Mouse (Mus musculus) granulocyte monocyte progenitor cell, adult 5-6 weeks (primary cell): ENCODE data around the gene Gpr83. TPM values are rescaled to one million over a fixed set of nuclear protein-coding genes. Genes with fewer than 3 reads are reported as not detected.

ENCODE experiments used
- ATAC-seq: replicated peaks from 2 replicates; pipeline ENCODE4 v1.8.0; 2016; ENCODE audit warnings: mild to moderate bottlenecking, moderate TSS enrichment, inconsistent platforms; ENCODE audit not compliant: poor library complexity, severe bottlenecking
- total RNA-seq, 2 experiments: library from RNA; stranded (forward) in 1 of 2; stranded (reverse) in 1 of 2; fragments of 200-712, 200-1000 nt in 1 of 2; fragments of >200 nt in 1 of 2; fragmentation: Nextera tagmentation in 1 of 2; gene quantifications; 2 replicates each; pipeline ENCODE4 v1.2.3; 2014 to 2017

Gene Gpr83
- total RNA-seq, 2 experiments from 2014 or later, result 0.05 TPM; not detected in 1

GRCm38 (mm10) chr9:14903006-14903405, 43.0 kb downstream of the Gpr83 start:
- no peak for ATAC-seq

GRCm38 (mm10) chr9:14903581-14904378, 43.8 kb downstream of the Gpr83 start, which contains the start of gene Izumo1r:
TSS of gene Izumo1r (minus strand) at chr9:14903949.
- no peak for ATAC-seq

- no peak for ATAC-seq
Observed at GRCm38 (mm10) chr9:14904741-14905475, 44.9 kb downstream of the Gpr83 start.

GRCm38 (mm10) chr9:14905956-14906355, 45.9 kb downstream of the Gpr83 start:
- ATAC-seq, result no peak

- no peak for ATAC-seq
Observed at GRCm38 (mm10) chr9:14907816-14908415, 47.9 kb downstream of the Gpr83 start.

- ATAC-seq, result no peak
Observed at GRCm38 (mm10) chr9:14909981-14910380, 50.0 kb downstream of the Gpr83 start.

- no peak for ATAC-seq
Observed at GRCm38 (mm10) chr9:14912037-14912436, 52.0 kb downstream of the Gpr83 start.

GRCm38 (mm10) chr9:14917661-14918060, 57.7 kb downstream of the Gpr83 start:
- ATAC-seq, result no peak

- no peak for ATAC-seq
Observed at GRCm38 (mm10) chr9:14918825-14919668, 59.0 kb downstream of the Gpr83 start.

Other genes with a start within 250 kb of the Gpr83 start
- gene Amotl1, start 215.2 kb upstream of the Gpr83 start, total RNA-seq (2014; fragmentation: Nextera tagmentation), result 0.17 TPM in 1 of 2 replicates, not detected in the other
- not detected in 2 replicates for gene Amotl1, start 215.2 kb upstream of the Gpr83 start, total RNA-seq (2017)
- gene Piwil4, start 119.5 kb upstream of the Gpr83 start, total RNA-seq (2014; fragmentation: Nextera tagmentation), result not detected in 2 replicates
- gene Piwil4, start 119.5 kb upstream of the Gpr83 start, total RNA-seq (2017), result 0.09 TPM in 1 of 2 replicates, not detected in the other
- 8.4 and 10.6 TPM in 2 replicates for gene Fut4, start 107.8 kb upstream of the Gpr83 start, total RNA-seq (2014; fragmentation: Nextera tagmentation)
- 12.7 and 16.0 TPM in 2 replicates for gene Fut4, start 107.8 kb upstream of the Gpr83 start, total RNA-seq (2017)
- 6.3 and 9.3 TPM in 2 replicates for gene 1700012B09Rik, start 89.2 kb upstream of the Gpr83 start, total RNA-seq (2014; fragmentation: Nextera tagmentation)
- gene 1700012B09Rik, start 89.2 kb upstream of the Gpr83 start, total RNA-seq (2017), result 6.2 and 16.1 TPM in 2 replicates
- gene Mre11a, start 75.6 kb upstream of the Gpr83 start, total RNA-seq (2014; fragmentation: Nextera tagmentation), result 54.7 and 68.9 TPM in 2 replicates
- 50.1 and 58.6 TPM in 2 replicates for gene Mre11a, start 75.6 kb upstream of the Gpr83 start, total RNA-seq (2017)
- gene Ankrd49, start 75.4 kb upstream of the Gpr83 start, total RNA-seq (2014; fragmentation: Nextera tagmentation), result 36.8 and 49.4 TPM in 2 replicates
- gene Ankrd49, start 75.4 kb upstream of the Gpr83 start, total RNA-seq (2017), result 57.3 and 65.7 TPM in 2 replicates
- gene Izumo1r, start 43.7 kb downstream of the Gpr83 start, total RNA-seq (2014; fragmentation: Nextera tagmentation), result not detected in 2 replicates
- gene Izumo1r, start 43.7 kb downstream of the Gpr83 start, total RNA-seq (2017), result not detected in 2 replicates
- gene Panx1, start 185.3 kb downstream of the Gpr83 start, total RNA-seq (2014; fragmentation: Nextera tagmentation), result 21.4 and 32.6 TPM in 2 replicates
- gene Panx1, start 185.3 kb downstream of the Gpr83 start, total RNA-seq (2017), result 11.3 and 23.3 TPM in 2 replicates